Mouse (Mus musculus): ENCODE measurements around the gene Klhl25. TPM values are rescaled to one million over a fixed set of nuclear protein-coding genes. Genes with fewer than 3 reads are reported as not detected.
A peak's percentile ranks its signal among the peaks of the same experiment; 100 is the strongest.
"Not testable (repeated sequence)": the region's sequence is repeated elsewhere in the genome, so short reads cannot be mapped to it uniquely, and the experiment has no call there.

Gene Klhl25
- total and polyA plus RNA-seq, 2 experiments, result 12.0 to 20.0 TPM

DNA sequence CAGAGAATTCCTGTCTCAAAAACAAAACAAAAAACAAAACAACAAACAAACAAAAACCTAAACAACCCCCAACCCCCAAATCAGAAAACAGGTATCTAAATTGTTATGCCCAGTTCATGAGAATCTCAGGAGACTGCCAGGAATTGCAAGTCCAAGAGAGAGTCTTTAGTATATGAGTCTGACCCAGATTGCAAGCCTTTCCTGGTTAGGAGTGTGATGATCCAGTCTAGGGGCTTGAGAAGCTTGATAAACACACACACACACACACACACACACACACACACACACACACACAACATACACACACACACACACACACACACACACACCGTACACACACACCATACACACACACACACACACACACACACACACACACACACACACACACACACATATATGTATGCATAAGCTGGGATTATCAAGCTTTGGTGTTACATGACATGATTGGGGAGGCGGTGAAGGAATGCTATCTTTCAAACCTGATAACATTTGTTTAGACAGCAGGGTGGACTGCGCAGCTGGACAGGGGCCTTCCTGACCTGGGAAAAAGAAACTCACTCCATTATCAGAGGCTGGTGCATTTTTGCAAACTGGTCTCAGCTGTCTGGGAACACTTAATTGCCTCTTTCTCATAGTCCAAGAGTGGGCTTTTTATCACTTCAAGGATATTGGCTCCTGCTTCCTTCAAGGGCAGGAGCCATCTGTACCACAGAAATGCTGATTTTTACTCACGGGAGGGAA, 21.6 kb upstream of the Klhl25 start:
- Histone ChIP-seq H3K4me1 (ENCODE audit: control insufficient read depth, insufficient read depth, low read length) (no peaks in the 10 kb centered on the region), H3K27me3 (ENCODE audit: control insufficient read depth, insufficient read depth, low read length) (no peaks in the 10 kb centered on the region), H3K27ac (replicated peaks; ENCODE audit: insufficient read depth, low read depth, low read length) (no peak overlapping the region; the same call in 1 of the 2 replicates), H3K4me3 (ENCODE audit: insufficient read depth, low read depth, low read length) (no peak overlapping the region), H3K36me3 (ENCODE audit: control insufficient read depth, insufficient read depth, low read length) (no peaks in the 10 kb centered on the region), H3K9ac (ENCODE audit: low read depth, low read length) (no peak overlapping the region), H3K79me2 (ENCODE audit: control insufficient read depth, insufficient read depth, low read length) (no peaks in the 10 kb centered on the region)
- no peak for DNase-seq (ENCODE audit: extremely low read depth, low read depth, low spot score)
- TF ChIP-seq POLR2A (IDR thresholded peaks at IDR 0.05; ENCODE audit: extremely low read depth, insufficient read depth, low read length), result no peak
- TF ChIP-seq CTCF (IDR thresholded peaks at IDR 0.05; ENCODE audit: low read depth, low read length), result no peak
- 73% methylated on average over 3 of the region's 4 CpGs for WGBS

DNA sequence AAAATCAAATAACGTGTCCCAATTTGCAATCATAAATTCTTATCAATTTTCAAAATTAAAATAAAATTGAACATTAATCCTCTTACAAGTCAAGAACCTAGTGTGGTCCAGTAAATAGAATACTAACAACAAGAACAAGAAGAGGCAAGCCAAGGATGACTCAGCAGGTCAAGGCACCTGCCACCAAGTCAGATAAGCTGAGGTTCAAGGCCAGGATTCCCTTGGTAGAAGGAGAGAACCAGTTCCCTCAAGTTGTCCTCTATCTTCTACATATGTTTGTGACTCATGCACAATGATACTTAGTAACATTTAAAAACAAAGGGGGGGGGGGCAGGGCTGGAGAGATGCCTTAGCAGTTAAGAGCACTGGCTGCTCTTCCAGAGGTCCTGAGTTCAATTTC, 20.8 kb upstream of the Klhl25 start:
- no peak for TF ChIP-seq CTCF (IDR thresholded peaks at IDR 0.05; ENCODE audit: low read depth, low read length)
- TF ChIP-seq POLR2A (IDR thresholded peaks at IDR 0.05; ENCODE audit: extremely low read depth, insufficient read depth, low read length), result no peak
- H3K4me3 ChIP-seq (ENCODE audit: insufficient read depth, low read depth, low read length), result no peak overlapping the region
- no peaks in the 10 kb centered on the region for H3K4me1 ChIP-seq (ENCODE audit: control insufficient read depth, insufficient read depth, low read length)
- DNase-seq (ENCODE audit: extremely low read depth, low read depth, low spot score), result no peak
- 97% methylated on average over 1 of the region's 1 CpGs for WGBS
- H3K79me2 ChIP-seq (ENCODE audit: control insufficient read depth, insufficient read depth, low read length), result no peaks in the 10 kb centered on the region
- no peaks in the 10 kb centered on the region for H3K36me3 ChIP-seq (ENCODE audit: control insufficient read depth, insufficient read depth, low read length)
- no peaks in the 10 kb centered on the region for H3K27me3 ChIP-seq (ENCODE audit: control insufficient read depth, insufficient read depth, low read length)
- no peak overlapping the region for H3K9ac ChIP-seq (ENCODE audit: low read depth, low read length)
- no peak overlapping the region for H3K27ac ChIP-seq (replicated peaks; ENCODE audit: insufficient read depth, low read depth, low read length)

DNA sequence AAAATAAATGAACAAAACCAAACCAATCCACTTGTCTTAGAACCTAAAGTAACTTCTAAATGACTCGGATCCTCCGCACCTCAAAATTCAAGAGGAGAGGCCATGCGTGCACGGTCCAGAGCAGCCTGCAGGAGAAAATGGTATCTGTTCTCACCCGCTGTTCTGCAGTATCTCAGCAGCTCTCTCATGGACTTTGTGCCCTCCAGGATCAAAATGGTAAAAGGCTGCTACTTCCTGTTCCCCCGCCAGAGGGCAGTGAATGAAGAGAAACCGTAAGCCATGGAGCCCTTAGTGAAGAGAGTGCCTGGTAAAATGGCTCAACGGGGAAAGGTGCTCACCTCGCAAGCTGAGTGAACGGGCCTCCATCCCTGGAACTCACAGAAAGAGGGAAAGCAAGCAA, 20.3 kb upstream of the Klhl25 start:
- Histone ChIP-seq H3K79me2 (ENCODE audit: control insufficient read depth, insufficient read depth, low read length) (no peaks in the 10 kb centered on the region), H3K27me3 (ENCODE audit: control insufficient read depth, insufficient read depth, low read length) (no peaks in the 10 kb centered on the region), H3K4me3 (ENCODE audit: insufficient read depth, low read depth, low read length) (no peak overlapping the region), H3K27ac (replicated peaks; ENCODE audit: insufficient read depth, low read depth, low read length) (no peak overlapping the region), H3K4me1 (ENCODE audit: control insufficient read depth, insufficient read depth, low read length) (no peaks in the 10 kb centered on the region), H3K9ac (ENCODE audit: low read depth, low read length) (no peak overlapping the region), H3K36me3 (ENCODE audit: control insufficient read depth, insufficient read depth, low read length) (no peaks in the 10 kb centered on the region)
- peak; percentile 70 for DNase-seq (ENCODE audit: extremely low read depth, low read depth, low spot score)
- TF ChIP-seq POLR2A (IDR thresholded peaks at IDR 0.05; ENCODE audit: extremely low read depth, insufficient read depth, low read length), result no peak
- TF ChIP-seq CTCF (IDR thresholded peaks at IDR 0.05; ENCODE audit: low read depth, low read length), result peak; percentile 69
- WGBS, result 17% methylated on average over 10 of the region's 10 CpGs

DNA sequence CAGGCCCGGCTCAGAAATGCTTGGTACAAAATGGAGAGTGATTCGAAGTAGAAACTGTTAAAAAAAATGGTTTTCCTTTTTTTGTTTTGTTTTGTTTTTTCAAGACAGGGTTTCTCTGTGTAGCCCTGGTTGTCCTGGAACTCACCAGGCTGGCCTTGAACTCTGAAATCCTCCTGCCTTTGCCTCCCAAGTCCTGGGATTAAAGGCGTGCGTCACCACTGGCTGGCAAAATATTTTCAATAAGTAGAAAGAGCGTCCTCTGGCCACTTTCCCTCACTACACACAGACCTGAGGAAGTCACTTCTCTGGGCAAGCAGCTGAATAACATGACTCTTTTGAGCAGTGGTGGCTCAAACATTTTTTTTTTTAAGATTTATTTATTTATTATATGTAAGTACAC, 19.6 kb upstream of the Klhl25 start:
- WGBS, result 67% methylated on average over 5 of the region's 5 CpGs
- Histone ChIP-seq H3K79me2 (ENCODE audit: control insufficient read depth, insufficient read depth, low read length) (no peaks in the 10 kb centered on the region), H3K27me3 (ENCODE audit: control insufficient read depth, insufficient read depth, low read length) (no peaks in the 10 kb centered on the region), H3K27ac (replicated peaks; ENCODE audit: insufficient read depth, low read depth, low read length) (no peak overlapping the region), H3K4me3 (ENCODE audit: insufficient read depth, low read depth, low read length) (no peak overlapping the region), H3K36me3 (ENCODE audit: control insufficient read depth, insufficient read depth, low read length) (no peaks in the 10 kb centered on the region), H3K4me1 (ENCODE audit: control insufficient read depth, insufficient read depth, low read length) (no peaks in the 10 kb centered on the region), H3K9ac (ENCODE audit: low read depth, low read length) (no peak overlapping the region)
- DNase-seq (ENCODE audit: extremely low read depth, low read depth, low spot score), result no peak
- TF ChIP-seq POLR2A (IDR thresholded peaks at IDR 0.05; ENCODE audit: extremely low read depth, insufficient read depth, low read length), result no peak
- no peak for TF ChIP-seq CTCF (IDR thresholded peaks at IDR 0.05; ENCODE audit: low read depth, low read length)

DNA sequence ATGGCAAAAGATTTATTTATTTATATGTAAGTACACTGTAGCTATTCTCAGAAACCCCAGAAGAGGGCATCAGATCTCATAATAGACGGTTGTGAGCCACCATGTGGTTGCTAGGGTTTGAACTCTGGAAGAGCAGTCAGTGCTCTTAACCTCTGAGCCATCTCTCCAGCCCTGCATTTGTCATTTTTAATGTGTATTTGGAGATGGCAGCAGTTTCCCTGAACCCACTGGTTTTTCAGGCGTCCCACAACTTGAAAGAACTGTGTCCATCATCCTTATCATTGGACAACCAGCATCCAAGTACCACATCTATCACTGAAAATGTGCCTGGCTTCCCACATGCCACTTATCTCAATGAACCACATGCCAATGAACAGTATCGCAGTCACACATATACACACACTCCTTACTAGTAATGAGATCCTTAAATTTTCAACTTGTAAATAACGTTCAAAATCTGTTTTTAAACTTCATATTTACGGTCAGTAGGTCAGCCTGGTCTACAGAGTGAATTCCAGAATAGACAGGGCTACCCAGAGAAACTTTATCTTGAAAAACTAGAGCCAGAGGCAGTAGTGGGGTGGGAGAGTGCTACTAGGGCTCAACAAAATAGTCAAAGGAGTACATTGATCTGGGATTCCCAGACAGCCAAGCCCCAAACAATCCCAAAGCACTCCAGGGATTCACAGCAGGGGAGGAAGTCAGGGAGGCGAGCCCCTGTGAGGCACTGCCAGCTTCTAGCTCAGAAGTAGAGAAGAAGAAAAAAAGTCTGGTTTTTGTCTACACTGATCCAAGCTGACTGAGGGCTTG, 17.7 kb upstream of the Klhl25 start:
- TF ChIP-seq POLR2A (IDR thresholded peaks at IDR 0.05; ENCODE audit: extremely low read depth, insufficient read depth, low read length) (no peak), CTCF (IDR thresholded peaks at IDR 0.05; ENCODE audit: low read depth, low read length) (no peak)
- no peaks in the 10 kb centered on the region for H3K27me3 ChIP-seq (ENCODE audit: control insufficient read depth, insufficient read depth, low read length)
- H3K79me2 ChIP-seq (ENCODE audit: control insufficient read depth, insufficient read depth, low read length), result no peaks in the 10 kb centered on the region
- DNase-seq (ENCODE audit: extremely low read depth, low read depth, low spot score), result no peak
- no peaks in the 10 kb centered on the region for H3K36me3 ChIP-seq (ENCODE audit: control insufficient read depth, insufficient read depth, low read length)
- H3K4me1 ChIP-seq (ENCODE audit: control insufficient read depth, insufficient read depth, low read length), result no peaks in the 10 kb centered on the region
- 76% methylated on average over 6 of the region's 6 CpGs for WGBS
- no peak overlapping the region for H3K27ac ChIP-seq (replicated peaks; ENCODE audit: insufficient read depth, low read depth, low read length)
- no peak overlapping the region for H3K9ac ChIP-seq (ENCODE audit: low read depth, low read length)
- no peak overlapping the region for H3K4me3 ChIP-seq (ENCODE audit: insufficient read depth, low read depth, low read length)

DNA sequence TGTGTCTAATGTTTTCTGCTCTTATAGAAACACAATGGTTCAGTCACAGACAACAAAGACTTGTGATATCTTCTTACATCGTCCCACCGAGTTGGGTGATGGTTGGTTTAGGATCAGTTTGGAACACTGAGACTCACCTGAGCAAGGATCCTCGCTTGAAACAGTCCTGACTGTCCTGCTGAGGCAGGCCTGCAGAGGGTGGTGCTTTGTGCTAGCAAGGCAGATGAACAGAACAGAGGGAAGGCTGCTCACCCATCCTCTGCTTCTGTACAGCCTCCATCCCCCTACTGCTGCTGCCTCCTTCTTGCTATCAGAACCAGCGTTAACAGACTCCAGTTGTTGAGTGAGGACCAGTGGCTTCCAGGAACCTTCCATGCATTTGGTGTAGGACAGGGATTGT, 14.2 kb upstream of the Klhl25 start:
- not testable (repeated sequence) for H3K79me2 ChIP-seq (ENCODE audit: control insufficient read depth, insufficient read depth, low read length); H3K4me1 ChIP-seq (ENCODE audit: control insufficient read depth, insufficient read depth, low read length); H3K27ac ChIP-seq (replicated peaks; ENCODE audit: insufficient read depth, low read depth, low read length); H3K36me3 ChIP-seq (ENCODE audit: control insufficient read depth, insufficient read depth, low read length); H3K4me3 ChIP-seq (ENCODE audit: insufficient read depth, low read depth, low read length); H3K9ac ChIP-seq (ENCODE audit: low read depth, low read length); DNase-seq (ENCODE audit: extremely low read depth, low read depth, low spot score); H3K27me3 ChIP-seq (ENCODE audit: control insufficient read depth, insufficient read depth, low read length)
- WGBS, result 80% methylated on average over 3 of the region's 4 CpGs

DNA sequence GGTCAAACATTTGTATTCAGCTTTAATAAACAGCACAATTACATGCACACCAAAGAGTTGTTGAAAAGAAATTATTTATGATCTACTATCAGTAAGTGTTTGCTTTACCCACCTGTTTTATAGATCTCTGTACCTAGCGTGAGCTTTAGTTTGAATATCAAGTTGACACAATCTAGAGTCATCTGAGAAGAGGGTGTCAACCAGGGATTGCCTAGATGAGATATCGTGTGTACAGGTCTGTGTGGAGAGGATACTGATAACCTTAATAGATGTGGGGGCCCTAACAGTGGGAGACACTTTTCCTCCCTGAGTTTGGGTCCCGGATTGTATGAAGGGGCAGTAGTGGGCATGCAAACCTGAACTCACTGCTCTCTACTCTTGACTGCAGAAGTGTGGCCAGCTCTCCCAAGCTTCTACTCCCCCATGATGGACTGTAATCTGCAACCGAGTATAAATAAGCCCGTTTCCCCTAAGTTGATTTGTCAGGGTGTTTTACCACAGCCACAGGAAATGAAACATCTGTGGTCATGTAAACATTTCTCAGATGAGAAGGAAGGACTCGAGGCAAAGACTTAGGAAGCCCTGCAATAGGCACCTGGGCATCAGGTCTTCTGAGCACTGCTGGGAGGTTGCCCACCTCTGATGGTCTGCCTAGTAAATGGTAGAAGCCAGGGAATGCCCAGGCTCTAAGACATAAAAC, 13.0 kb upstream of the Klhl25 start:
- H3K4me1 ChIP-seq (ENCODE audit: control insufficient read depth, insufficient read depth, low read length); H3K4me3 ChIP-seq (ENCODE audit: insufficient read depth, low read depth, low read length); H3K27me3 ChIP-seq (ENCODE audit: control insufficient read depth, insufficient read depth, low read length); H3K36me3 ChIP-seq (ENCODE audit: control insufficient read depth, insufficient read depth, low read length); H3K27ac ChIP-seq (replicated peaks; ENCODE audit: insufficient read depth, low read depth, low read length); H3K79me2 ChIP-seq (ENCODE audit: control insufficient read depth, insufficient read depth, low read length); H3K9ac ChIP-seq (ENCODE audit: low read depth, low read length); DNase-seq (ENCODE audit: extremely low read depth, low read depth, low spot score): not testable (repeated sequence)
- WGBS, result 58% methylated on average over 4 of the region's 6 CpGs
